Mouse (Mus musculus) kidney, adult 2 months (tissue): ENCODE results near the gene Extl1. TPM values are rescaled to one million over a fixed set of nuclear protein-coding genes. Genes with fewer than 3 reads are reported as not detected.
"Not testable (repeated sequence)": the region's sequence is repeated elsewhere in the genome, so short reads cannot be mapped to it uniquely, and the experiment has no call there.

ENCODE experiments used
- DNase-seq: peaks from one replicate; pipeline ENCODE4 v3.0.0; 2021
- H3K27ac ChIP-seq: fragments of 200-500 bp; 2 replicates; pipeline ENCODE4 v1.5.1; 2012; ENCODE audit warnings: low read depth, low read length, control low read depth, inconsistent platforms; ENCODE audit not compliant: insufficient read depth
- H3K27me3 ChIP-seq: fragments of 200-500 bp; replicated peaks from 2 replicates; pipeline ENCODE4 v1.6.1; 2012; ENCODE audit warnings: mild to moderate bottlenecking, moderate library complexity, low read length, inconsistent platforms; ENCODE audit not compliant: control insufficient read depth, insufficient read depth
- H3K36me3 ChIP-seq: fragments of 200-500 bp; 2 replicates; pipeline ENCODE4 v1.6.1; 2012; ENCODE audit warnings: mild to moderate bottlenecking, moderate library complexity, low read length, inconsistent platforms; ENCODE audit not compliant: control insufficient read depth, insufficient read depth
- H3K4me1 ChIP-seq: fragments of 200-500 bp; 2 replicates; pipeline ENCODE4 v1.6.1; 2011; ENCODE audit warnings: low read length; ENCODE audit not compliant: control insufficient read depth, insufficient read depth
- H3K4me3 ChIP-seq: fragments of 200-500 bp; 2 replicates; pipeline ENCODE4 v1.5.1; 2011; ENCODE audit warnings: mild to moderate bottlenecking, low read depth, low read length, control low read depth; ENCODE audit not compliant: insufficient read depth
- CTCF ChIP-seq: fragments of 200-500 bp; conservative IDR thresholded peaks from 2 replicates; pipeline ENCODE4 v1.5.1; 2011; ENCODE audit warnings: low read depth, mild to moderate bottlenecking, control low read depth, low read length, moderate library complexity, mixed read lengths; ENCODE audit not compliant: insufficient read depth, insufficient read length
- POLR2A ChIP-seq: fragments of 200-500 bp; IDR thresholded peaks from one replicate; pipeline ENCODE4 v1.6.1; 2011; ENCODE audit warnings: low read depth, low read length, control low read depth
- WGBS: fragments of 180-500 bp; shearing (Covaris S2); methylation state at CpG from one replicate; pipeline ENCODE4 v1.1.7; 2018; 5-methylcytosine and 5-hydroxymethylcytosine counted together
- polyA plus RNA-seq: library from polyadenylated mRNA; depleted of rRNA; stranded (reverse); fragments of >200 nt; gene quantifications from 2 replicates; pipeline ENCODE4 v1.2.3, GENCODE M21; 2012; rRNA removed

The Extl1 gene
- 1.1 and 1.3 TPM in 2 replicates for polyA plus RNA-seq

GRCm38 (mm10) chr4:134383750-134384149, at the start of gene Extl1:
Gene Extl1, minus strand, starts transcription at chr4:134383850.
- H3K27ac ChIP-seq, H3K27me3 ChIP-seq, DNase-seq, H3K4me1 ChIP-seq, H3K36me3 ChIP-seq, H3K4me3 ChIP-seq: not testable (repeated sequence)
- 95% methylated on average over 2 of the region's 6 CpGs for WGBS

- no peak overlapping the region for H3K4me3 ChIP-seq
- DNase-seq, result no peak
- no peak overlapping the region for H3K27ac ChIP-seq
- WGBS, result 79% methylated on average over 15 of the region's 15 CpGs
- H3K27me3 ChIP-seq, result no peaks in the 10 kb centered on the region
- TF ChIP-seq POLR2A (no peak), CTCF (no peak)
- H3K4me1 ChIP-seq, result no peaks in the 10 kb centered on the region
- H3K36me3 ChIP-seq, result no peaks in the 10 kb centered on the region
Measured at GRCm38 (mm10) chr4:134432686-134433360, 49.2 kb upstream of the Extl1 start.

- peak; percentile 19 for DNase-seq
- no peaks in the 10 kb centered on the region for H3K27me3 ChIP-seq
- no peak overlapping the region for H3K4me3 ChIP-seq
- 22% methylated on average over 23 of the region's 23 CpGs for WGBS
- H3K36me3 ChIP-seq, result peaks cover 2% of the 10 kb centered on the region; the same call in 1 of the 2 replicates
- H3K27ac ChIP-seq, result no peak overlapping the region
- TF ChIP-seq POLR2A, result no peak
- no peak for TF ChIP-seq CTCF
- H3K4me1 ChIP-seq, result no peaks in the 10 kb centered on the region
Measured at GRCm38 (mm10) chr4:134430381-134431004, 46.8 kb upstream of the Extl1 start.

- no peak for DNase-seq
- Histone ChIP-seq H3K27ac (no peak overlapping the region), H3K27me3 (no peaks in the 10 kb centered on the region), H3K4me1 (no peaks in the 10 kb centered on the region), H3K4me3 (no peak overlapping the region), H3K36me3 (peaks cover 2% of the 10 kb centered on the region; the same call in 1 of the 2 replicates)
- 73% methylated on average over 7 of the region's 7 CpGs for WGBS
- TF ChIP-seq CTCF, result no peak
- TF ChIP-seq POLR2A, result no peak
Measured at GRCm38 (mm10) chr4:134425088-134425487, 41.4 kb upstream of the Extl1 start.

GRCm38 (mm10) chr4:134423949-134424348, 40.3 kb upstream of the Extl1 start:
- H3K4me1 ChIP-seq, result no peaks in the 10 kb centered on the region
- no peak for DNase-seq
- H3K27ac ChIP-seq, result no peak overlapping the region
- no peaks in the 10 kb centered on the region for H3K27me3 ChIP-seq
- TF ChIP-seq CTCF, result no peak
- TF ChIP-seq POLR2A, result no peak
- H3K4me3 ChIP-seq, result no peak overlapping the region
- peaks cover 2% of the 10 kb centered on the region; the same call in 1 of the 2 replicates for H3K36me3 ChIP-seq
- WGBS, result 87% methylated on average over 7 of the region's 7 CpGs

- Histone ChIP-seq H3K4me1 (no peaks in the 10 kb centered on the region), H3K4me3 (no peak overlapping the region), H3K36me3 (peaks cover 2% of the 10 kb centered on the region; the same call in 1 of the 2 replicates), H3K27ac (no peak overlapping the region), H3K27me3 (no peaks in the 10 kb centered on the region)
- TF ChIP-seq POLR2A (no peak), CTCF (no peak)
- DNase-seq, result no peak
- WGBS, result 58% methylated on average over 11 of the region's 11 CpGs
Measured at GRCm38 (mm10) chr4:134421971-134422370, 38.3 kb upstream of the Extl1 start.

GRCm38 (mm10) chr4:134417111-134417510, 33.5 kb upstream of the Extl1 start:
- no peak for DNase-seq
- WGBS, result 74% methylated on average over 7 of the region's 7 CpGs
- Histone ChIP-seq H3K4me1 (no peaks in the 10 kb centered on the region), H3K36me3 (peaks cover 2% of the 10 kb centered on the region), H3K27me3 (no peaks in the 10 kb centered on the region), H3K4me3 (no peak overlapping the region), H3K27ac (no peak overlapping the region)
- no peak for TF ChIP-seq POLR2A
- TF ChIP-seq CTCF, result no peak
